Mouse (Mus musculus): ENCODE data around the gene Glod4.

The Glod4 gene

GRCm38 (mm10) chr11:76242901-76243810 lies at the start of gene Glod4, which contains the start of gene Mrm3:
TSS of gene Glod4 (minus strand) at chr11:76243725.
TSS of gene Mrm3 (plus strand) at chr11:76243715.
- peak; percentile 69 for DNase-seq (ENCODE audit: extremely low read depth, low read depth)

- DNase-seq (ENCODE audit: extremely low read depth, low read depth): no peak
Observed at GRCm38 (mm10) chr11:76292831-76293230, 49.3 kb upstream of the Glod4 start.

GRCm38 (mm10) chr11:76292398-76292797 lies 48.9 kb upstream of the Glod4 start:
- DNase-seq (ENCODE audit: extremely low read depth, low read depth): no peak

- DNase-seq (ENCODE audit: extremely low read depth, low read depth): no peak
Observed at GRCm38 (mm10) chr11:76291960-76292359, 48.4 kb upstream of the Glod4 start.

GRCm38 (mm10) chr11:76290367-76290766 lies 46.8 kb upstream of the Glod4 start:
- DNase-seq (ENCODE audit: extremely low read depth, low read depth): no peak

GRCm38 (mm10) chr11:76288645-76289044 lies 45.1 kb upstream of the Glod4 start:
- DNase-seq (ENCODE audit: extremely low read depth, low read depth): no peak

GRCm38 (mm10) chr11:76287301-76287700 lies 43.8 kb upstream of the Glod4 start:
- DNase-seq (ENCODE audit: extremely low read depth, low read depth): no peak

GRCm38 (mm10) chr11:76286534-76287126 lies 43.1 kb upstream of the Glod4 start:
- DNase-seq (ENCODE audit: extremely low read depth, low read depth): no peak

GRCm38 (mm10) chr11:76285431-76286075 lies 42.0 kb upstream of the Glod4 start:
- no peak for DNase-seq (ENCODE audit: extremely low read depth, low read depth)

GRCm38 (mm10) chr11:76283841-76284240 lies 40.3 kb upstream of the Glod4 start:
- no peak for DNase-seq (ENCODE audit: extremely low read depth, low read depth)

GRCm38 (mm10) chr11:76279971-76280370 lies 36.4 kb upstream of the Glod4 start:
- no peak for DNase-seq (ENCODE audit: extremely low read depth, low read depth)

- no peak for DNase-seq (ENCODE audit: extremely low read depth, low read depth)
Observed at GRCm38 (mm10) chr11:76278960-76279852, 35.7 kb upstream of the Glod4 start.

- no peak for DNase-seq (ENCODE audit: extremely low read depth, low read depth)
Observed at GRCm38 (mm10) chr11:76272440-76272839, 28.9 kb upstream of the Glod4 start.

GRCm38 (mm10) chr11:76268521-76269065 lies 25.1 kb upstream of the Glod4 start:
- no peak for DNase-seq (ENCODE audit: extremely low read depth, low read depth)

- no peak for DNase-seq (ENCODE audit: extremely low read depth, low read depth)
Observed at GRCm38 (mm10) chr11:76268001-76268459, 24.5 kb upstream of the Glod4 start.

- DNase-seq (ENCODE audit: extremely low read depth, low read depth): no peak
Observed at GRCm38 (mm10) chr11:76267550-76267949, 24.0 kb upstream of the Glod4 start.

GRCm38 (mm10) chr11:76262611-76263351 lies 19.3 kb upstream of the Glod4 start:
- no peak for DNase-seq (ENCODE audit: extremely low read depth, low read depth)

- DNase-seq (ENCODE audit: extremely low read depth, low read depth): peak; percentile 21
Observed at GRCm38 (mm10) chr11:76261224-76261623, 17.7 kb upstream of the Glod4 start.

- no peak for DNase-seq (ENCODE audit: extremely low read depth, low read depth)
Observed at GRCm38 (mm10) chr11:76260208-76261050, 16.9 kb upstream of the Glod4 start.

Measured in MEL-GATA-1-ER (cell line).